9 mouse cellular contexts compared by ENCODE assay signal in the genomic region with DNA sequence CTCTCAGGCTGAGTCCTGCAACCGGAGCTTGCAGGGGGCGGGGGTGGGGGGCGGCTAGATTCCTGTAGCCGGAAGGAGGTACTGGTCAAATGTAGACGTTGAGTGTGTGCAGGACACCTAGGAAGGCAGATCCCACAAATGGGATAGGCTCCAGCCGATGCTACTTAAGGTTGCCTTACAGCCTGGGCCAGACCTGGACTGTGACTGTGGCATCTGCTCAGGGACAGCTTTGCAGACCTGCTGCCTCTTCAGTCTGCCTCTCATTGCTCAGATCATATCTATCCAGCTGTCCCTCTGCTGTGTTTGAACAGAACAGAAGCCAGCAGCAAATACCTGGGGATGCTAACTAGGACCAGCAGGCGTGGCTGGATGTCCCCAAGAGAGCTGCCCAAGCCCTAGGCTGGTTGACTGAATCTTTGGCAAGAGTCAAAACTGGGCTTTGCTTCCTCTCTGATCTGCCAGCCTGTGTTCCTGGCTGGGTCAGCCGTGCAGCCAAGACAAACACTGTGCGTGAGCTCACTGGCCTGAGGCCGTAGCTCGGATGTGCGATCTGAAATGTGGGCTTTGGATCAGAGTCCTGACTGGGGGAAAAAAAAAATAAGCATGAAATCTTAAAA. TPM values are rescaled to one million over a fixed set of nuclear protein-coding genes. Genes with fewer than 3 reads are reported as not detected.
A peak's percentile ranks its signal among the peaks of the same experiment; 100 is the strongest.
DNase-seq lines count a peak whose midpoint lies in the region; ATAC-seq and TF ChIP-seq lines count a peak whose summit lies in the region.
"Had no signal": no experiment of that assay in that cellular context is flagged by ENCODE, and none has a peak within 500 bp of the region (broad histone marks: within the 10 kb centered on the region; RNA-seq: fewer than 3 reads in every experiment).

No protein-coding gene starts in this region.

- no peak for ATAC-seq in forebrain, embryonic 14.5 days
- ATAC-seq in heart, embryonic 14.5 days (ENCODE audit: insufficient number of reproducible peaks, insufficient read depth, low FRiP score, low read depth): peak; percentile 62; the same call in 1 of the 2 replicates
- peak; percentile 41 for ATAC-seq in liver, embryonic 16.5 days (ENCODE audit: low read depth)

- no peaks in the 10 kb centered on the region for H3K79me2 ChIP-seq in C2C12 (ENCODE audit: control insufficient read depth, insufficient read depth)

- H3K4me3 ChIP-seq in forebrain, embryonic 10.5 days: peak overlapping the region; percentile 49; the same call in 1 of the 2 replicates
- H3K4me3 ChIP-seq in forebrain, embryonic 14.5 days (ENCODE audit: low read depth, low read length): no peak overlapping the region
- H3K4me3 ChIP-seq in C2C12 (ENCODE audit: insufficient read depth, poor library complexity, severe bottlenecking): no peak overlapping the region
- H3K4me3 ChIP-seq in heart, embryonic 14.5 days (ENCODE audit: control insufficient read depth in 1 of 2, insufficient read depth in 1 of 2, low read depth in 1 of 2, low read length in 2 of 2): no peak overlapping the region
- no peak overlapping the region for H3K4me3 ChIP-seq in liver, embryonic 16.5 days (ENCODE audit: low read depth, low read length)
- H3K4me3 ChIP-seq: embryonic facial prominence, embryonic 15.5 days had no signal

- no peak overlapping the region for H3ac ChIP-seq in C2C12 (ENCODE audit: control insufficient read depth, insufficient read length, low read depth)

- H3K79me3 ChIP-seq in C2C12 (ENCODE audit: low read depth): no peaks in the 10 kb centered on the region

- WGBS in forebrain, embryonic 10.5 days: 50% methylated on average over 12 of the region's 12 CpGs
- WGBS in forebrain, embryonic 14.5 days: 65% methylated on average over 12 of the region's 12 CpGs
- 41% methylated on average over 12 of the region's 12 CpGs for WGBS in heart, embryonic 14.5 days
- 45% methylated on average over 12 of the region's 12 CpGs for WGBS in liver, embryonic 16.5 days (ENCODE audit: insufficient replicate concordance)

- peaks cover 33% of the 10 kb centered on the region for H3K27me3 ChIP-seq in forebrain, embryonic 10.5 days (ENCODE audit: poor library complexity, severe bottlenecking)
- H3K27me3 ChIP-seq in forebrain, embryonic 14.5 days (replicated peaks; ENCODE audit: control insufficient read depth, insufficient read depth, low read length): no peaks in the 10 kb centered on the region
- no peaks in the 10 kb centered on the region for H3K27me3 ChIP-seq in C2C12 (ENCODE audit: control insufficient read depth, insufficient read depth, insufficient read length)
- H3K27me3 ChIP-seq in heart, embryonic 14.5 days (ENCODE audit: control insufficient read depth, insufficient read depth, low read length): no peaks in the 10 kb centered on the region
- no peaks in the 10 kb centered on the region for H3K27me3 ChIP-seq in liver, embryonic 16.5 days (ENCODE audit: control insufficient read depth, insufficient read depth, low read depth, low read length)
- H3K27me3 ChIP-seq: embryonic facial prominence, embryonic 15.5 days had no signal

- DNase-seq in forebrain, embryonic 10.5 days (ENCODE audit: extremely low spot score, low spot score): no peak
- no peak for DNase-seq in forebrain, embryonic 14.5 days (ENCODE audit: low spot score)
- peak; percentile 76 to 80 for DNase-seq in cerebellum, postnatal 14 days
- no peak for DNase-seq in frontal cortex, postnatal 25 days (ENCODE audit: low spot score in 2 of 2)
- no peak for DNase-seq in right cerebral cortex, postnatal 4 days

- no peak for TF ChIP-seq CTCF in C2C12 (IDR thresholded peaks at IDR 0.05; ENCODE audit: control insufficient read depth, insufficient read depth, insufficient read length)

- H3K4me1 ChIP-seq in forebrain, embryonic 10.5 days: peaks cover 40% of the 10 kb centered on the region
- peaks cover 2% of the 10 kb centered on the region; the same call in 1 of the 2 replicates for H3K4me1 ChIP-seq in forebrain, embryonic 14.5 days (ENCODE audit: control insufficient read depth, insufficient read depth, low read length)
- H3K4me1 ChIP-seq in heart, embryonic 14.5 days (ENCODE audit: control insufficient read depth in 2 of 2, insufficient read depth in 2 of 2, low read length in 2 of 2): peaks cover 17 to 27% of the 10 kb centered on the region in 2 experiments
- peaks cover 5% of the 10 kb centered on the region for H3K4me1 ChIP-seq in liver, embryonic 16.5 days (ENCODE audit: control insufficient read depth, low read depth, low read length)

- no peak overlapping the region for H3K9ac ChIP-seq in forebrain, embryonic 14.5 days (ENCODE audit: low read length)
- no peak overlapping the region for H3K9ac ChIP-seq in heart, embryonic 14.5 days (ENCODE audit: low read length)
- H3K9ac ChIP-seq in liver, embryonic 16.5 days (ENCODE audit: low read depth, low read length): no peak overlapping the region
- H3K9ac ChIP-seq: embryonic facial prominence, embryonic 15.5 days had no signal

- H3K36me3 ChIP-seq in forebrain, embryonic 10.5 days (replicated peaks): no peaks in the 10 kb centered on the region
- no peaks in the 10 kb centered on the region for H3K36me3 ChIP-seq in forebrain, embryonic 14.5 days (ENCODE audit: control insufficient read depth, insufficient read depth, low read length)
- H3K36me3 ChIP-seq in C2C12 (ENCODE audit: control insufficient read depth, insufficient read depth): no peaks in the 10 kb centered on the region
- no peaks in the 10 kb centered on the region for H3K36me3 ChIP-seq in heart, embryonic 14.5 days (ENCODE audit: control insufficient read depth, insufficient read depth, low read length)
- H3K36me3 ChIP-seq in liver, embryonic 16.5 days (ENCODE audit: control insufficient read depth, insufficient read depth): no peaks in the 10 kb centered on the region
- H3K36me3 ChIP-seq: embryonic facial prominence, embryonic 15.5 days had no signal

- H3K27ac ChIP-seq in forebrain, embryonic 10.5 days: peak overlapping the region; percentile 67
- H3K27ac ChIP-seq in forebrain, embryonic 14.5 days (ENCODE audit: low read depth, low read length): no peak overlapping the region
- peak overlapping the region; percentile 25 to 57 for H3K27ac ChIP-seq in heart, embryonic 14.5 days (replicated peaks in 1 of 2; ENCODE audit: control insufficient read depth in 1 of 2, insufficient read depth in 1 of 2, low read depth in 2 of 2, low read length in 2 of 2)
- peak overlapping the region; percentile 54 for H3K27ac ChIP-seq in liver, embryonic 16.5 days (ENCODE audit: low read length)
- H3K27ac ChIP-seq: embryonic facial prominence, embryonic 15.5 days had no signal

- H3K4me2 ChIP-seq in forebrain, embryonic 14.5 days (ENCODE audit: low read length): no peak overlapping the region
- H3K4me2 ChIP-seq in heart, embryonic 14.5 days (ENCODE audit: low read length): no peak overlapping the region
- H3K4me2 ChIP-seq in liver, embryonic 16.5 days (ENCODE audit: low read depth, low read length): no peak overlapping the region
- H3K4me2 ChIP-seq: embryonic facial prominence, embryonic 15.5 days had no signal

- H3K9me3 ChIP-seq in forebrain, embryonic 10.5 days: no peaks in the 10 kb centered on the region
- H3K9me3 ChIP-seq in forebrain, embryonic 14.5 days (replicated peaks; ENCODE audit: control insufficient read depth, low read length): no peaks in the 10 kb centered on the region
- no peaks in the 10 kb centered on the region for H3K9me3 ChIP-seq in heart, embryonic 14.5 days (ENCODE audit: control insufficient read depth, low read length)
- no peaks in the 10 kb centered on the region for H3K9me3 ChIP-seq in liver, embryonic 16.5 days (replicated peaks; ENCODE audit: control insufficient read depth, low read length)
- H3K9me3 ChIP-seq: embryonic facial prominence, embryonic 15.5 days had no signal

TF ChIP-seq in C2C12, 6 proteins besides CTCF, POLR2A, EP300 and RAD21:
- no peak for TF ChIP-seq USF1 (IDR thresholded peaks at IDR 0.05; ENCODE audit: low read depth)
- TF ChIP-seq MYOD1 (IDR thresholded peaks at IDR 0.05; ENCODE audit: control insufficient read depth, insufficient read length, low read depth): peak; percentile 22
- TF ChIP-seq CEBPB (IDR thresholded peaks at IDR 0.05; ENCODE audit: low read depth): no peak

RNA-seq across cellular contexts. Expression of a gene that starts 44.4 kb away (rescaled TPM):
- polyA plus RNA-seq in forebrain, embryonic 10.5 days (2016; fragmentation: Nextera tagmentation; extraction: Ambion mirVana): 74.9 and 77.6 TPM in 2 replicates
- 68.2 and 74.5 TPM in 2 replicates for polyA plus RNA-seq in forebrain, embryonic 14.5 days (2014; fragmentation: Nextera tagmentation; extraction: Ambion mirVana)
- 19.7 TPM for polyA plus RNA-seq in C2C12 (2012; fragmentation: generic; extraction: Trizol)
- polyA plus RNA-seq in heart, embryonic 14.5 days (2014; fragmentation: Nextera tagmentation; extraction: Ambion mirVana): 31.7 and 34.7 TPM in 2 replicates
- 34.8 and 37.8 TPM in 2 replicates for polyA plus RNA-seq in liver, embryonic 16.5 days (2015; fragmentation: Nextera tagmentation; extraction: Ambion mirVana)

Comparison
In these comparisons a context has a peak if more than half of its experiments do, and no peak if none do; other contexts are left out.
1. DNase-seq: peak in cerebellum, postnatal 14 days (2 of 2); none in forebrain, embryonic 10.5 days (single experiment), forebrain, embryonic 14.5 days (single experiment), frontal cortex, postnatal 25 days (0 of 2) and right cerebral cortex, postnatal 4 days (single experiment).